11 mouse cellular contexts compared by ENCODE assay signal in genomic region chr11:84529797-84530703, GRCm38 (mm10). TPM values are rescaled to one million over a fixed set of nuclear protein-coding genes. Genes with fewer than 3 reads are reported as not detected.
DNase-seq lines count a peak whose midpoint lies in the region; ATAC-seq and TF ChIP-seq lines count a peak whose summit lies in the region.
"Had no signal": no experiment of that assay in that cellular context is flagged by ENCODE, and none has a peak within 500 bp of the region (broad histone marks: within the 10 kb centered on the region; RNA-seq: fewer than 3 reads in every experiment).

No protein-coding gene starts in this region.

- H3K27me3 ChIP-seq in cerebellum, adult 2 months (ENCODE audit: control insufficient read depth, insufficient read depth, low read length): no peaks in the 10 kb centered on the region
- peaks cover 97% of the 10 kb centered on the region for H3K27me3 ChIP-seq in limb, embryonic 15.5 days

- peaks cover 3% of the 10 kb centered on the region for H3K4me1 ChIP-seq in cerebellum, adult 2 months (ENCODE audit: control insufficient read depth, insufficient read depth, low read length)
- peaks cover 22% of the 10 kb centered on the region for H3K4me1 ChIP-seq in limb, embryonic 15.5 days

- no peaks in the 10 kb centered on the region for H3K9me3 ChIP-seq in limb, embryonic 15.5 days

- no peak for TF ChIP-seq POLR2A in cerebellum, adult 2 months (IDR thresholded peaks at IDR 0.05; ENCODE audit: borderline replicate concordance, insufficient read depth, low read length)

- 33% methylated on average over 14 of the region's 14 CpGs for WGBS in cerebellum, adult 2 months
- 8% methylated on average over 14 of the region's 14 CpGs for WGBS in limb, embryonic 15.5 days

- H3K27ac ChIP-seq in cerebellum, adult 2 months (ENCODE audit: insufficient read depth, low read length): no peak overlapping the region
- no peak overlapping the region for H3K27ac ChIP-seq in limb, embryonic 15.5 days

- no peak overlapping the region for H3K9ac ChIP-seq in limb, embryonic 15.5 days

- ATAC-seq in cerebellum, adult (ENCODE audit: insufficient number of reproducible peaks, low FRiP score, low TSS enrichment): no peak
- ATAC-seq in limb, embryonic 15.5 days (ENCODE audit: insufficient number of reproducible peaks, low FRiP score, low TSS enrichment, low read depth): no peak

- H3K4me2 ChIP-seq in limb, embryonic 15.5 days: no peak overlapping the region

- TF ChIP-seq CTCF in cerebellum, adult 2 months (IDR thresholded peaks at IDR 0.05; ENCODE audit: borderline replicate concordance, insufficient read depth, low read depth, low read length): no peak

- no peak overlapping the region for H3K4me3 ChIP-seq in cerebellum, adult 2 months (replicated peaks; ENCODE audit: insufficient read depth, low read depth, low read length)
- 0 out of 2 replicates have a peak overlapping the region, but pooled peaks have one; percentile 12 for H3K4me3 ChIP-seq in limb, embryonic 15.5 days

- peak; percentile 46 to 55 for DNase-seq in cerebellum, adult 2 months
- peak; percentile 2 for DNase-seq in retina, embryonic 14.5 days (ENCODE audit: low spot score)
- no peak for DNase-seq in retina, postnatal 1 day
- DNase-seq in yolk sac, embryonic 10.5 days (ENCODE audit: low spot score): no peak
- DNase-seq in thymus, postnatal 25 days: no peak
- no peak for DNase-seq in ovary, postnatal 14 days (ENCODE audit: low spot score)
- DNase-seq: B cell, adult 2 months; gastrocnemius, postnatal 36 days; right cerebral cortex, adult 18-20 months had no signal

- H3K36me3 ChIP-seq in limb, embryonic 15.5 days: no peaks in the 10 kb centered on the region

RNA-seq across cellular contexts. Expression of gene Lhx1, which starts 4.7 kb away (rescaled TPM):
- 37.3 and 43.9 TPM in 2 replicates for polyA plus RNA-seq in cerebellum, adult 2 months (2012; rRNA removed)
- 0.09 TPM in 1 of 2 replicates, not detected in the other for polyA plus RNA-seq in limb, embryonic 15.5 days (2015; fragmentation: Nextera tagmentation; extraction: Ambion mirVana)

RNA-seq across cellular contexts. Expression of gene Aatf, which starts 16.7 kb away (rescaled TPM):
- polyA plus RNA-seq in cerebellum, adult 2 months (2012; rRNA removed): 14.0 and 14.1 TPM in 2 replicates
- polyA plus RNA-seq in limb, embryonic 15.5 days (2015; fragmentation: Nextera tagmentation; extraction: Ambion mirVana): 49.4 and 51.5 TPM in 2 replicates

Comparison
In these comparisons a context has a peak if more than half of its experiments do, and no peak if none do; other contexts are left out.
1. DNase-seq: peak in cerebellum, adult 2 months (2 of 2) and retina, embryonic 14.5 days (single experiment); none in retina, postnatal 1 day (single experiment), yolk sac, embryonic 10.5 days (single experiment), thymus, postnatal 25 days (single experiment) and ovary, postnatal 14 days (single experiment).
2. RNA of gene Lhx1, which starts 4.7 kb away (polyA plus RNA-seq): 37.3 to 43.9 TPM in cerebellum, adult 2 months; 0.09 TPM in limb, embryonic 15.5 days; every median in the first group is over 10 times any median in the second.